13 mouse cellular contexts compared by ENCODE assay signal in genomic region chr2:164969348-164969781, GRCm38 (mm10). TPM values are rescaled to one million over a fixed set of nuclear protein-coding genes. Genes with fewer than 3 reads are reported as not detected.
DNase-seq lines count a peak whose midpoint lies in the region; ATAC-seq lines count a peak whose summit lies in the region.
"Had no signal": no experiment of that assay in that cellular context is flagged by ENCODE, and none has a peak within 500 bp of the region (broad histone marks: within the 10 kb centered on the region; RNA-seq: fewer than 3 reads in every experiment).

No protein-coding gene starts in this region.

- no peaks in the 10 kb centered on the region for H3K36me3 ChIP-seq in hindbrain, embryonic 14.5 days (replicated peaks; ENCODE audit: control insufficient read depth, insufficient read depth)
- H3K36me3 ChIP-seq in neural tube, embryonic 12.5 days, result no peaks in the 10 kb centered on the region
- H3K36me3 ChIP-seq in heart, embryonic 12.5 days, result no peaks in the 10 kb centered on the region
- H3K36me3 ChIP-seq: embryonic facial prominence, embryonic 12.5 days; limb, embryonic 13.5 days had no signal

- peak overlapping the region; percentile 91 for H3K27ac ChIP-seq in hindbrain, embryonic 14.5 days
- no peak overlapping the region for H3K27ac ChIP-seq in neural tube, embryonic 12.5 days
- no peak overlapping the region for H3K27ac ChIP-seq in heart, embryonic 12.5 days (ENCODE audit: poor library complexity, severe bottlenecking)
- H3K27ac ChIP-seq: embryonic facial prominence, embryonic 12.5 days; limb, embryonic 13.5 days had no signal

- peak overlapping the region; percentile 63 for H3K4me3 ChIP-seq in hindbrain, embryonic 14.5 days (replicated peaks; ENCODE audit: low read length)
- peak overlapping the region; percentile 42 for H3K4me3 ChIP-seq in neural tube, embryonic 12.5 days
- no peak overlapping the region for H3K4me3 ChIP-seq in heart, embryonic 12.5 days
- H3K4me3 ChIP-seq: limb, embryonic 13.5 days had no signal

- ATAC-seq in hindbrain, embryonic 14.5 days (ENCODE audit: low FRiP score), result no peak
- no peak for ATAC-seq in neural tube, embryonic 12.5 days (ENCODE audit: low FRiP score, low read depth)
- ATAC-seq in heart, embryonic 12.5 days (ENCODE audit: insufficient number of reproducible peaks, low FRiP score), result no peak

- 1% methylated on average over 21 of the region's 21 CpGs for WGBS in hindbrain, embryonic 14.5 days
- WGBS in neural tube, embryonic 12.5 days, result 2% methylated on average over 21 of the region's 21 CpGs
- 4% methylated on average over 21 of the region's 21 CpGs for WGBS in heart, embryonic 12.5 days

- H3K4me2 ChIP-seq in hindbrain, embryonic 14.5 days (replicated peaks), result peak overlapping the region; percentile 57
- peak overlapping the region; percentile 71 for H3K4me2 ChIP-seq in neural tube, embryonic 12.5 days (replicated peaks)
- H3K4me2 ChIP-seq in heart, embryonic 12.5 days, result no peak overlapping the region

- peaks cover 25% of the 10 kb centered on the region for H3K27me3 ChIP-seq in hindbrain, embryonic 14.5 days (ENCODE audit: control insufficient read depth, insufficient read depth, low read length)
- H3K27me3 ChIP-seq in neural tube, embryonic 12.5 days (replicated peaks), result peaks cover 76% of the 10 kb centered on the region
- H3K27me3 ChIP-seq in heart, embryonic 12.5 days (replicated peaks), result peaks cover 98% of the 10 kb centered on the region

- peak; percentile 41 for DNase-seq in layer of hippocampus, adult 11-12 months (ENCODE audit: low spot score)
- no peak for DNase-seq in layer of hippocampus, adult 9-10 months (ENCODE audit: low spot score)
- peak; percentile 81 for DNase-seq in cerebellum, adult 9-11 months
- DNase-seq in hindbrain, embryonic 14.5 days (ENCODE audit: low spot score), result no peak
- DNase-seq in kidney, postnatal 4 days, result no peak
- no peak for DNase-seq in spleen, postnatal 36 days (ENCODE audit: low spot score in 2 of 2)
- DNase-seq: adrenal gland, postnatal 36 days; B cell, adult 2 months; kidney, adult 9 months had no signal

- H3K4me1 ChIP-seq in hindbrain, embryonic 14.5 days (replicated peaks; ENCODE audit: control insufficient read depth, insufficient read depth, low read length), result peaks cover 44% of the 10 kb centered on the region
- peaks cover 43% of the 10 kb centered on the region for H3K4me1 ChIP-seq in neural tube, embryonic 12.5 days
- peaks cover 17% of the 10 kb centered on the region for H3K4me1 ChIP-seq in heart, embryonic 12.5 days (replicated peaks)

- H3K9ac ChIP-seq in hindbrain, embryonic 14.5 days, result peak overlapping the region; percentile 80
- H3K9ac ChIP-seq in neural tube, embryonic 12.5 days, result peak overlapping the region; percentile 49
- no peak overlapping the region for H3K9ac ChIP-seq in heart, embryonic 12.5 days
- H3K9ac ChIP-seq: embryonic facial prominence, embryonic 12.5 days; limb, embryonic 13.5 days had no signal

- H3K9me3 ChIP-seq in hindbrain, embryonic 14.5 days (ENCODE audit: control insufficient read depth, low read length), result no peaks in the 10 kb centered on the region
- H3K9me3 ChIP-seq in neural tube, embryonic 12.5 days, result no peaks in the 10 kb centered on the region
- no peaks in the 10 kb centered on the region for H3K9me3 ChIP-seq in heart, embryonic 12.5 days (replicated peaks)
- H3K9me3 ChIP-seq: embryonic facial prominence, embryonic 12.5 days; limb, embryonic 13.5 days had no signal

RNA-seq across cellular contexts. Expression of gene Slc12a5, which starts 8.8 kb away (rescaled TPM):
- polyA plus RNA-seq in hindbrain, embryonic 14.5 days (2014; fragmentation: Nextera tagmentation; extraction: Ambion mirVana), result 62.1 and 73.6 TPM in 2 replicates
- 12.7 and 13.9 TPM in 2 replicates for polyA plus RNA-seq in neural tube, embryonic 12.5 days (2016; fragmentation: Nextera tagmentation; extraction: Ambion mirVana)
- polyA plus RNA-seq in heart, embryonic 12.5 days (2016; fragmentation: Nextera tagmentation; extraction: Ambion mirVana), result 0.82 and 1.3 TPM in 2 replicates

RNA-seq across cellular contexts. Expression of gene Mmp9, which starts 28.8 kb away (rescaled TPM):
- polyA plus RNA-seq in hindbrain, embryonic 14.5 days (2014; fragmentation: Nextera tagmentation; extraction: Ambion mirVana), result 28.8 and 33.2 TPM in 2 replicates
- polyA plus RNA-seq in neural tube, embryonic 12.5 days (2016; fragmentation: Nextera tagmentation; extraction: Ambion mirVana), result 5.0 TPM in 2 replicates
- 0.42 TPM in 2 replicates for polyA plus RNA-seq in heart, embryonic 12.5 days (2016; fragmentation: Nextera tagmentation; extraction: Ambion mirVana)

RNA-seq across cellular contexts. Expression of gene Zfp335, which starts 57.8 kb away (rescaled TPM):
- 14.6 and 15.4 TPM in 2 replicates for polyA plus RNA-seq in hindbrain, embryonic 14.5 days (2014; fragmentation: Nextera tagmentation; extraction: Ambion mirVana)
- 14.5 and 17.2 TPM in 2 replicates for polyA plus RNA-seq in neural tube, embryonic 12.5 days (2016; fragmentation: Nextera tagmentation; extraction: Ambion mirVana)
- 11.4 and 12.2 TPM in 2 replicates for polyA plus RNA-seq in heart, embryonic 12.5 days (2016; fragmentation: Nextera tagmentation; extraction: Ambion mirVana)

Comparison
In these comparisons a context has a peak if more than half of its experiments do, and no peak if none do; other contexts are left out.
1. DNase-seq: peak in layer of hippocampus, adult 11-12 months (single experiment) and cerebellum, adult 9-11 months (single experiment); none in layer of hippocampus, adult 9-10 months (single experiment), hindbrain, embryonic 14.5 days (single experiment), kidney, postnatal 4 days (0 of 2) and spleen, postnatal 36 days (0 of 2).